Mouse (Mus musculus) kidney, adult 9 months (tissue): ENCODE measurements around the gene Tmem18.

Source experiments
- DNase-seq: peaks from one replicate; pipeline ENCODE4 v3.0.0; 2022

Gene Tmem18

GRCm38 (mm10) chr12:30584356-30584740 lies at the start of gene Tmem18:
Gene Tmem18, plus strand, starts transcription at chr12:30584426.
- peak; percentile 83 for DNase-seq

- DNase-seq, result no peak
Measured at GRCm38 (mm10) chr12:30557349-30557748, 26.9 kb upstream of the Tmem18 start.

- DNase-seq, result no peak
Measured at GRCm38 (mm10) chr12:30561411-30561810, 22.8 kb upstream of the Tmem18 start.

GRCm38 (mm10) chr12:30572075-30572474 lies 12.2 kb upstream of the Tmem18 start:
- no peak for DNase-seq

GRCm38 (mm10) chr12:30575952-30576351 lies 8.3 kb upstream of the Tmem18 start:
- no peak for DNase-seq

- DNase-seq, result peak; percentile 86
Measured at GRCm38 (mm10) chr12:30578019-30578418, 6.2 kb upstream of the Tmem18 start.

- DNase-seq, result peak; percentile 26
Measured at GRCm38 (mm10) chr12:30581277-30581676, 2.9 kb upstream of the Tmem18 start.

GRCm38 (mm10) chr12:30583586-30584355 lies 455 bp upstream of the Tmem18 start:
- DNase-seq, result no peak

GRCm38 (mm10) chr12:30584863-30585262 lies 637 bp downstream of the Tmem18 start:
- DNase-seq, result no peak

GRCm38 (mm10) chr12:30591832-30592231 lies 7.6 kb downstream of the Tmem18 start:
- no peak for DNase-seq

GRCm38 (mm10) chr12:30596818-30597407 lies 12.7 kb downstream of the Tmem18 start:
- peak; percentile 71 for DNase-seq

- no peak for DNase-seq
Measured at GRCm38 (mm10) chr12:30598955-30599354, 14.7 kb downstream of the Tmem18 start.

- DNase-seq, result no peak
Measured at GRCm38 (mm10) chr12:30599474-30599873, 15.2 kb downstream of the Tmem18 start.

- DNase-seq, result no peak
Measured at GRCm38 (mm10) chr12:30599997-30600396, 15.8 kb downstream of the Tmem18 start.

- no peak for DNase-seq
Measured at GRCm38 (mm10) chr12:30604012-30604411, 19.8 kb downstream of the Tmem18 start.

GRCm38 (mm10) chr12:30604876-30605275 lies 20.6 kb downstream of the Tmem18 start:
- no peak for DNase-seq

GRCm38 (mm10) chr12:30605941-30606340 lies 21.7 kb downstream of the Tmem18 start:
- DNase-seq, result no peak

GRCm38 (mm10) chr12:30606743-30607142 lies 22.5 kb downstream of the Tmem18 start:
- no peak for DNase-seq

GRCm38 (mm10) chr12:30618425-30618824 lies 34.2 kb downstream of the Tmem18 start:
- DNase-seq, result no peak

GRCm38 (mm10) chr12:30628466-30628865 lies 44.2 kb downstream of the Tmem18 start:
- peak; percentile 20 for DNase-seq

- DNase-seq, result no peak
Measured at GRCm38 (mm10) chr12:30634534-30634933, 50.3 kb downstream of the Tmem18 start.
